Mouse (Mus musculus) cerebral cortex, adult 2 months (tissue): ENCODE results near the gene Adh4.

ENCODE experiments used
- WGBS: fragments of 180-500 bp; shearing (Covaris S2); methylation state at CpG from one replicate; pipeline ENCODE4 v1.1.7; 2018; 5-methylcytosine and 5-hydroxymethylcytosine counted together

Adh4 gene

GRCm38 (mm10) chr3:138443465-138443771 lies 28.2 kb downstream of the Adh4 start:
- 3% methylated on average over 9 of the region's 9 CpGs for WGBS

DNA sequence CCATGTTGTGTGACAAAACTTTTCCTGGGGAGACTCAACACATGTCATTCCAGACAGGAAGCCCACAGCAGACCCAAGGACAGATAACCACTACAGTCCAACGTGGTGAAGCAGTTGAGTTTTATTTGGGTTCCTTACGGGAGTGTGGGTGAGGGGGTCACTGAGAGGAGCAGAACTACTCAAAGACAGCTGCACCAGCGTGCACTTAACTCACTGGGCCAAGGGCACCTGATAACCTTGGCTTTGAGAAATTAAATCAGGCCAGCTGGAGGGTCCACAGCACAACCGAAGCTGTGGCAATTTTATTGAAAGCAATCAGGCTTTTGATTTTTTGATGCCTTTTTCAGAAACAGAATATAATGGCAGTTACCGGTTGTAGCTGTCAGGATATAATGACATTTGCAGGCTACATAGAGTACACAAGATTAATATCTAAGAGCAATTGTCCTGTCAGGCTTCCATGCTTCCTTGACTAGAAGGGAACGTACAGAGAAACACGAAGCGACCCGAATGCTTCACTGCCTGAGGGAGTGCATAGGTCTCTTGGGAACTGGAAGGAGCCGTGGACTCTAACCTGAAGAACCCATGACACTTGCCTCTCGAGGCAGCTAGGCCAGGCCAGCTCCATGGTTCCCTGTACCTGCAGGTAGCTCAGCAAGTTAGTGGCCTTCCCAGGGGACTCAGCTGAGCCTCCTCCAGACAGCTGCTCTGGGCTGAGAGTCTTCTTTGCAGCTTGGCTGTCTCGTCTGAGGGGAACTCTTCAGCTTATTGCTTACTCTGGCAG lies 33.0 kb downstream of the Adh4 start:
- WGBS: 84% methylated on average over 12 of the region's 12 CpGs

- 93% methylated on average over 10 of the region's 10 CpGs for WGBS
These were observed 36.9 kb downstream of the Adh4 start for GRCm38 (mm10) chr3:138452169-138452568.

GRCm38 (mm10) chr3:138454234-138454633 lies 39.0 kb downstream of the Adh4 start:
- 94% methylated on average over 1 of the region's 1 CpGs for WGBS

DNA sequence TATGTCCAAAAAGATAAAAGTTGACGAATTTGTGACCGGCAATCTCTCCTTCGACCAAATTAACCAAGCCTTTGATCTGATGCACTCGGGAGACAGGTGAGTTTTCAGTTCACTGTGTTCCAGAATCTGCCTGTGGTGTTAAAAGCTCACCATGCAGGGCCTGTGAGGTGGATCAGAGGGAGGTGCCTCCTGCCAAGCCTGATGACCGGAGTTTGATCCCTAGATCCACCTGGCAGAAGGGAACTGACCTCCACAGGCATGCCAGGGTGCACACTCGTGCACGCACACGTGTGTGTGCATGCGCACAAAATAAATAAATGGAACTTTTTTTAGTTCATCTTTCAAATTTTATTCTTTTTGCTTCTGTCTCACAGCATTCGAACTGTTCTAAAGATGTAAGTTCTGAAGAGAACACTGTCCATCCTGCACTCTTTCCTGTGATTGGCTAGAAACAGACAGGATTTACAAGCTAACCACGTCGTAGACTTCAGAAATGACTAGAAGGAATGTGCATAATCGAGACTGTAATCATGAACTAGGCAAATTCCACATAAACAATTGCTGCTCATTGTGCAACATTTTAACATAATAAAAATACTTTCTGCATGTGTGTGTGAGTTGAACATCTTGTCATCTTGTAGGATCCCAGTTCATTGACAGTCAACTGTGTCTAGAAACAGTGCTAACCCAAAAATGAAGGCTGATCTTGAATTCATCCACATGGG lies 39.6 kb downstream of the Adh4 start:
- 90% methylated on average over 13 of the region's 13 CpGs for WGBS

GRCm38 (mm10) chr3:138458441-138458840 lies 43.2 kb downstream of the Adh4 start:
- 65% methylated on average over 3 of the region's 3 CpGs for WGBS

- WGBS: 56% methylated on average over 13 of the region's 13 CpGs
These were observed 45.0 kb downstream of the Adh4 start for GRCm38 (mm10) chr3:138460260-138460659.

- 78% methylated on average over 3 of the region's 3 CpGs for WGBS
These were observed 46.6 kb downstream of the Adh4 start for GRCm38 (mm10) chr3:138461832-138462231.

- 87% methylated on average over 2 of the region's 2 CpGs for WGBS
These were observed 47.9 kb downstream of the Adh4 start for GRCm38 (mm10) chr3:138463137-138463536.

- WGBS: 93% methylated on average over 6 of the region's 6 CpGs
These were observed 48.5 kb downstream of the Adh4 start for GRCm38 (mm10) chr3:138463807-138464206.

GRCm38 (mm10) chr3:138464573-138465147 lies 49.4 kb downstream of the Adh4 start:
- WGBS: 83% methylated on average over 16 of the region's 16 CpGs

GRCm38 (mm10) chr3:138466656-138467055 lies 51.4 kb downstream of the Adh4 start:
- WGBS: 89% methylated on average over 1 of the region's 1 CpGs

- WGBS: 94% methylated on average over 3 of the region's 3 CpGs
These were observed 55.8 kb downstream of the Adh4 start for GRCm38 (mm10) chr3:138471066-138471465.

DNA sequence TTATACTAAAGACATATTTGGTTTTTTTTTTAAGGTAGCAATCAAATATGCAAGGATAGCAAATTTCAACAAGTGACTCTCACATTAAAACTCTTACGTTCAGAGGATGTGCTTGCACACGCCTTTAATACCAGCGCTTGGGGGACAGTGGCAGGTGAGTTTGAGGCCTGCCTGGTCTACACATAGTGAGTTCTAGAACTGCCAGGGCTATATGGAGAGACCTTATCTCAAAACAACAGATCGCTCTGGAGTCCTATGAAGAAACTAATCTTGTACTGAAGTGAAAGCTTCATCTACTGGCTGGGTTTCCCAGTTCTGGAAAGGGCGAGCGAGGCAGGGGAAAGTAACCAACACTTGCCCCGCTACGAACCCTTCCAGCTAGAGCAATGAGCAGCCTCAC lies 64.2 kb downstream of the Adh4 start:
- 98% methylated on average over 8 of the region's 8 CpGs for WGBS
